Mouse (Mus musculus): ENCODE results near the gene Rmnd1.
A peak's percentile ranks its signal among the peaks of the same experiment; 100 is the strongest.

DNA sequence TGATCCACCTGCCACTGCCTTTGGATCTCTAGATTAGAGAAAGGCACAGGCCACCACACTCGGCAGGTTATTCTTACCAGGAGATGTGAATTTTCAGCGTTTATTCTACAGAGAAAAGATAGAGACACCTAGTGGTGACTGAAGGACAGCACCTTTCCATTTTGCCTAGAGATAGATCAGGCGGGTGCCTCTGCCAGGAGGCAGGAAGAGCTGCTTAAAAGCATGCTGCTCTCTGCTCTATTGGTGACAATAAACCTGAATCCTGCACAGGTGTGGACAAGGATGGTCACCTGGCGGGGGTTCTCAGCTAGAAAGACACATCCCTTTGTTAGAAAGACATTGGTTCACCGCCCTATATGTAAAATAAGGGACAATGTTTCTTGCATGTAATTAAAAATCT is 60.2 kb downstream of the Rmnd1 start:
- peak; percentile 9; the same call in 1 of the 2 replicates for TF ChIP-seq CTCF (IDR thresholded peaks at IDR 0.05; ENCODE audit: low read depth, low read length)
- no peak for TF ChIP-seq POLR2A (IDR thresholded peaks at IDR 0.05; ENCODE audit: borderline replicate concordance, low read depth, low read length)
